Mouse (Mus musculus): ENCODE results near the gene Ost4. TPM values are rescaled to one million over a fixed set of nuclear protein-coding genes. Genes with fewer than 3 reads are reported as not detected.
A peak's percentile ranks its signal among the peaks of the same experiment; 100 is the strongest.

Ost4 gene
- 100 to 1,000 TPM; 100 to 108 TPM for total RNA-seq (2021)
- long read RNA-seq, experiment 1, transcript Ost4-202 (3 exons, 1,144 nt): minor isoform, 8 of 18 reads
- long read RNA-seq, experiment 1, transcript Ost4-201 (2 exons, 576 nt): major isoform, 10 of 18 reads
- long read RNA-seq, experiment 1, partial matches to known transcripts: 0 of 18 reads
- long read RNA-seq, experiment 1, other reads (novel, unspliced or antisense): 0 of 18 reads
- long read RNA-seq, experiment 2, transcript Ost4-201 (2 exons, 576 nt): major isoform, 43 of 69 reads
- long read RNA-seq, experiment 2, transcript Ost4-202 (3 exons, 1,144 nt): minor isoform, 26 of 69 reads
- long read RNA-seq, experiment 2, partial matches to known transcripts: 0 of 69 reads
- long read RNA-seq, experiment 2, other reads (novel, unspliced or antisense): 0 of 69 reads

- DNase-seq (ENCODE audit: low spot score in 2 of 2): peak; percentile 92 to 96
Observed at GRCm38 (mm10) chr5:30907413-30908059, at the start of gene Ost4. TSS of gene Ost4 (minus strand) at chr5:30907788.

- DNase-seq (ENCODE audit: low spot score in 2 of 2): no peak
Observed at GRCm38 (mm10) chr5:30955751-30956150, 48.2 kb upstream of the Ost4 start.

GRCm38 (mm10) chr5:30954556-30954955, 47.0 kb upstream of the Ost4 start:
- no peak for DNase-seq (ENCODE audit: low spot score in 2 of 2)

- DNase-seq (ENCODE audit: low spot score in 2 of 2): no peak
Observed at GRCm38 (mm10) chr5:30954065-30954464, 46.5 kb upstream of the Ost4 start.

- no peak for DNase-seq (ENCODE audit: low spot score in 2 of 2)
Observed at GRCm38 (mm10) chr5:30952551-30952950, 45.0 kb upstream of the Ost4 start.

GRCm38 (mm10) chr5:30951706-30952105, 44.1 kb upstream of the Ost4 start:
- peak in 1 of 2 experiments; percentile 9 for DNase-seq (ENCODE audit: low spot score in 2 of 2)

GRCm38 (mm10) chr5:30950922-30951321, 43.3 kb upstream of the Ost4 start:
- no peak for DNase-seq (ENCODE audit: low spot score in 2 of 2)

- DNase-seq (ENCODE audit: low spot score in 2 of 2): no peak
Observed at GRCm38 (mm10) chr5:30950451-30950850, 42.9 kb upstream of the Ost4 start.

GRCm38 (mm10) chr5:30949654-30950326, 42.2 kb upstream of the Ost4 start:
- peak; percentile 91 to 96 for DNase-seq (ENCODE audit: low spot score in 2 of 2)

GRCm38 (mm10) chr5:30948620-30949019, 41.0 kb upstream of the Ost4 start:
- DNase-seq (ENCODE audit: low spot score in 2 of 2): no peak

- peak in 1 of 2 experiments; percentile 61 for DNase-seq (ENCODE audit: low spot score in 2 of 2)
Observed at GRCm38 (mm10) chr5:30944956-30945781, 37.6 kb upstream of the Ost4 start, which contains the start of gene Cgref1. TSS of gene Cgref1 (minus strand) at chr5:30945591.

GRCm38 (mm10) chr5:30944344-30944743, 36.8 kb upstream of the Ost4 start:
- DNase-seq (ENCODE audit: low spot score in 2 of 2): no peak

GRCm38 (mm10) chr5:30943004-30943403, 35.4 kb upstream of the Ost4 start:
- DNase-seq (ENCODE audit: low spot score in 2 of 2): no peak

- DNase-seq (ENCODE audit: low spot score in 2 of 2): peak in 1 of 2 experiments; percentile 18
Observed at GRCm38 (mm10) chr5:30934725-30935461, 27.3 kb upstream of the Ost4 start.

GRCm38 (mm10) chr5:30933705-30934104, 26.1 kb upstream of the Ost4 start:
- no peak for DNase-seq (ENCODE audit: low spot score in 2 of 2)

- no peak for DNase-seq (ENCODE audit: low spot score in 2 of 2)
Observed at GRCm38 (mm10) chr5:30931378-30931777, 23.8 kb upstream of the Ost4 start.

GRCm38 (mm10) chr5:30930846-30931245, 23.3 kb upstream of the Ost4 start:
- DNase-seq (ENCODE audit: low spot score in 2 of 2): peak in 1 of 2 experiments; percentile 3

GRCm38 (mm10) chr5:30930121-30930520, 22.5 kb upstream of the Ost4 start:
- DNase-seq (ENCODE audit: low spot score in 2 of 2): peak; percentile 80 to 87

GRCm38 (mm10) chr5:30927945-30928529, 20.4 kb upstream of the Ost4 start:
- DNase-seq (ENCODE audit: low spot score in 2 of 2): peak; percentile 41 to 71

GRCm38 (mm10) chr5:30926073-30926472, 18.5 kb upstream of the Ost4 start:
- no peak for DNase-seq (ENCODE audit: low spot score in 2 of 2)
